Mouse (Mus musculus): ENCODE results near the gene Olfr441. TPM values are rescaled to one million over a fixed set of nuclear protein-coding genes. Genes with fewer than 3 reads are reported as not detected.
"Not testable (repeated sequence)": the region's sequence is repeated elsewhere in the genome, so short reads cannot be mapped to it uniquely, and the experiment has no call there.

The Olfr441 gene
- not detected in 2 replicates for polyA plus RNA-seq (2015; fragmentation: Nextera tagmentation; extraction: Ambion mirVana)

DNA sequence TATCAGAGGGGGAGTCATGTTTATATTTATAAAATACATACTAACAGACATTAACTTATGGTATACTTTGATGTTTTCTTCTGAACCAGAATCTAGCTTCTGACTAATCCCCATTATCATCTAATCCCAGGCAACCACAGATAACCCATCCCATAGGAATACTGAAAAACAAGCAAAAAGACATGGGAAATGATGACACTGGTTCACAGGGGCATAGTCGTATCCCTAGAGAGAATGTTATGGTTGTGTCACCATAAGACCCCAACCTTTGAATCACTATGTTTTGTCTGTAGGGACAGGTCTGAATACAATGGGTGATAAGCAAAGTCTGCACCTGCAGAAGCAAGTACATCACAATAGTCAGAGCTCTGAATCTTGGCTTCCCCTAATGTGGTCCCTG, at the start of gene Olfr441:
Gene Olfr441, plus strand, starts transcription at position 301 of the 400 bp plus-strand sequence.
- not testable (repeated sequence) for H3K36me3 ChIP-seq (replicated peaks); ATAC-seq (replicated peaks); H3K4me2 ChIP-seq; H3K9ac ChIP-seq; H3K4me1 ChIP-seq; H3K27ac ChIP-seq; H3K4me3 ChIP-seq; H3K9me3 ChIP-seq; H3K27me3 ChIP-seq (replicated peaks)
- 94% methylated on average over 1 of the region's 1 CpGs for WGBS

DNA sequence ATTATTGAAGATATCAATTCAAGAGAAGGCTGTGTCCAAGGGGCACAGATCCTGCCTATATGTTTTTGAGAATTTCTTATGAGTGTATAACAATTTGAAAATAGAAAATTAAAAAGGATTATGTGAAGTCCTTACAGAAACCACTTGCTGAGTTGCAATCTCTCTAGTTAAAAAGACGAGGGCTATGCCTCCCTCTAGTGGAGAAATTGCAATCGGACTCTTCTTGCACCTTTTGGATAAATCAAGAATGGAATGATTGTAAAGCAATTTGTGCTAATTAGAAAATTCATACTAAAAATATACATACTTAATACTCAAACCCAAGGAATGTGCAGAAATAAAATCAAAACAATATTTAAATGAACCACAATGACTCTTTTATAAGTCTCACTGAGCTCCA, 27.4 kb upstream of the Olfr441 start:
- Histone ChIP-seq H3K4me1 (no peaks in the 10 kb centered on the region), H3K9me3 (no peaks in the 10 kb centered on the region), H3K4me2 (no peak overlapping the region), H3K27me3 (replicated peaks) (no peaks in the 10 kb centered on the region), H3K4me3 (no peak overlapping the region), H3K9ac (no peak overlapping the region), H3K27ac (no peak overlapping the region), H3K36me3 (replicated peaks) (no peaks in the 10 kb centered on the region)
- 0 out of 2 replicates have a peak, but pooled peaks have one; percentile 50 for ATAC-seq (replicated peaks)
- WGBS, result 11% methylated on average over 2 of the region's 2 CpGs

DNA sequence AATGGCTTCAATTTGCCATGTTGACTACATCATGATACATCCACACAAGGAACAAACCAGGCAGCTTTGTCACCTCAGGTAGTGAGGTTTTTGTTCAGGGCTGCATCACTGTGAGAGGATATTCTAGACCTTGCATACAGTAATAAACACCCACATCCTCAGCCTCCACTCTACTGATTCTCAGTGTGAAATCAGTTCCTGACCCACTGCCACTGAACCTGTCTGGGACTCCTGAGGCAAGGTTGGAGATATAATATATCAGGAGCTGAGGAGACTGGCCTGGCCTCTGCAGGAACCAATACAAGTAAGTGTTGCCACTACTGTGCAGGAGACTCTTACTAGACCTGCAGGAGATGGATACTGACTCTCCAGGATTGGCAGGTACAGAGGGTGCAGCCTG, 24.8 kb upstream of the Olfr441 start:
- H3K27ac ChIP-seq; H3K9ac ChIP-seq; ATAC-seq (replicated peaks); H3K4me3 ChIP-seq; H3K36me3 ChIP-seq (replicated peaks); H3K4me2 ChIP-seq; H3K27me3 ChIP-seq (replicated peaks); H3K4me1 ChIP-seq; H3K9me3 ChIP-seq: not testable (repeated sequence)

DNA sequence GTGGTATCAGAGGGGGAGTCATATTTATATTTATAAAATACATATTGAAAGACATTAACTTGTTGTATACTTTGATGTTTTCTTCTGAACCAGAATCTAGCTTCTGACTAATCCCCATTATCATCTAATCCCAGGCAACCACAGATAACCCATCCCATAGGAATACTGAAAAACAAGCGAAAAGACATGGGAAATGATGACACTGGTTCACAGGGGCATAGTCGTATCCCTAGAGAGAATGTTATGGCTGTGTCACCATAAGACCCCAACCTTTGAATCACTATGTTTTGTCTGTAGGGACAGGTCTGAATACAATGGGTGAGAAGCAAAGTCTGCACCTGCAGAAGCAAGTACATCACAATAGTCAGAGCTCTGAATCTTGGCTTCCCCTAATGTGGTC, 40.1 kb downstream of the Olfr441 start, which contains the start of gene Olfr237-ps1:
Gene Olfr237-ps1, plus strand, starts transcription at position 301 of the 400 bp plus-strand sequence.
- H3K27ac ChIP-seq; ATAC-seq (replicated peaks); H3K9me3 ChIP-seq; H3K9ac ChIP-seq; H3K27me3 ChIP-seq (replicated peaks); H3K4me1 ChIP-seq; H3K4me2 ChIP-seq; H3K4me3 ChIP-seq; H3K36me3 ChIP-seq (replicated peaks): not testable (repeated sequence)
- 88% methylated on average over 2 of the region's 2 CpGs for WGBS

DNA sequence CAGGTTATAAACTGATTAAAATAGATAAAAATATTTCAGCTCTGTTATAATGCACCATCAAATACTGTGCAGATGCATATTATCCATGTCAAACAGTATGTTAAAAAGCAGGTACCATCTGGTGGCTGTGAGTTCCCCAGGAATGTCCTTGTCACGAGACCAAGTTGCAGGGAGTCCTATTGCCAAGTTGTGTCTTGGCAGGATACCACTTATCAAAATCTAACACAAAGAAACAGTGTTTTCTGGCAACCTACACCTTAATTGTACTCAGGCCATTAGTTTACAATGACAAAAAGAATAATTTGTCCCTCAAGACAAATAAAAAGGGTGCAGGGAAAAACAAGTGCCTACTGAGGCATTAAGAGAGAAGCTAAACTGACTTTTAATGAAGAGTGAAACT, 53.3 kb downstream of the Olfr441 start:
- 67% methylated on average over 1 of the region's 1 CpGs for WGBS
- no peak overlapping the region for H3K9ac ChIP-seq
- ATAC-seq (replicated peaks), result no peak
- no peak overlapping the region for H3K27ac ChIP-seq
- H3K36me3 ChIP-seq (replicated peaks), result no peaks in the 10 kb centered on the region
- no peak overlapping the region for H3K4me2 ChIP-seq
- no peak overlapping the region for H3K4me3 ChIP-seq
- H3K27me3 ChIP-seq (replicated peaks), result no peaks in the 10 kb centered on the region
- H3K4me1 ChIP-seq, result no peaks in the 10 kb centered on the region
- no peaks in the 10 kb centered on the region for H3K9me3 ChIP-seq

DNA sequence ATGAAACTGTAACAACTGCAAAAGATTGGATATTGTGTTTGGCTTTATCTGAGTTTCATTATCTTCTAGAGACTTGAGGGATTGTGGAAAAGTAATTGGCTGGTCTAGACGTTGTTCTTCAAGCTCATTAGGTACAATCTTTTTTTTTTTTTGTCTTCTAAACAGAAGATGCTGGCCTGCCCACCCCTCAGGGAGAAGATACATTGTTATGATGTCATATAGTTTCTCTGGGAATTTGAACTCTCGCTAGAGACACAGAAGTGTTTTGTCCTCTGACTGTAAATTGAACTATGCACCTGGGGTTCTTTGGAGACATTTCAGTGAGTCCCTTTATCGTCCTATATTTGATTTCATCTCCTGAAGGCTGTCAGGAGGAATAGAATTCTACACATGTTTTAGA, 56.8 kb downstream of the Olfr441 start, which contains the start of gene Olfr437:
Gene Olfr437, plus strand, starts transcription at position 301 of the 400 bp plus-strand sequence.
- no peak for ATAC-seq (replicated peaks)

DNA sequence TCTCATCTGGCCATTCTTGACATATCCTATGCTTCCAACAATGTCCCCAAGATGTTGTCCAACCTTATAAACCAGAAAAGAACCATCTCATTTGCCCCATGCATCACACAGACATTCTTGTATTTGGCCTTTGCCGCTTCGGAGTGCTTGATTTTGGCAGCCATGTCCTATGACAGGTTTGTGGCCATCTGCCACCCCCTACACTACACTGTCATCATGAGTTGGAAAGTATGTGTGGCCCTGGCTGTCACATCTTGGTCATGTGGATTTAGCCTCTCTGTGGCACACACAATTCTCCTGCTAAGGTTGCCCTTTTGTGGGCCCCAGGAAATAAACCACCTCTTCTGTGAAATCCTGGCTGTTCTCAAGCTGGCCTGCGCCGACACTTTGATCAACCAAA, 61.1 kb downstream of the Olfr441 start:
- Histone ChIP-seq H3K27me3 (replicated peaks) (no peaks in the 10 kb centered on the region), H3K36me3 (replicated peaks) (no peaks in the 10 kb centered on the region), H3K9me3 (no peaks in the 10 kb centered on the region), H3K4me1 (no peaks in the 10 kb centered on the region), H3K4me2 (no peak overlapping the region), H3K27ac (no peak overlapping the region), H3K9ac (no peak overlapping the region), H3K4me3 (no peak overlapping the region)
- no peak for ATAC-seq (replicated peaks)
- WGBS, result 93% methylated on average over 4 of the region's 4 CpGs

More for the DNA sequence above, 56.8 kb downstream of the Olfr441 start, which contains the start of gene Olfr437:
- Histone ChIP-seq H3K9ac (no peak within 1 kb of the TSS), H3K36me3 (replicated peaks) (no peaks in the 10 kb centered on the region), H3K4me1 (no peaks in the 10 kb centered on the region), H3K4me3 (no peak within 1 kb of the TSS), H3K27ac (no peak within 1 kb of the TSS), H3K27me3 (replicated peaks) (no peaks in the 10 kb centered on the region), H3K4me2 (no peak within 1 kb of the TSS), H3K9me3 (no peaks in the 10 kb centered on the region)
- 72% methylated on average over 3 of the region's 3 CpGs for WGBS

Other genes starting within 250 kb of the Olfr441 start
- gene Olfr448, start 215.9 kb upstream of the Olfr441 start, polyA plus RNA-seq (2015; fragmentation: Nextera tagmentation; extraction: Ambion mirVana), result not detected in 2 replicates
- gene Olfr447, start 197.5 kb upstream of the Olfr441 start, polyA plus RNA-seq (2015; fragmentation: Nextera tagmentation; extraction: Ambion mirVana), result not detected in 2 replicates
- gene Olfr446, start 185.0 kb upstream of the Olfr441 start, polyA plus RNA-seq (2015; fragmentation: Nextera tagmentation; extraction: Ambion mirVana), result not detected in 2 replicates
- not detected in 2 replicates for gene Olfr444, start 157.3 kb upstream of the Olfr441 start, polyA plus RNA-seq (2015; fragmentation: Nextera tagmentation; extraction: Ambion mirVana)
- gene Olfr237-ps1, start 40.2 kb downstream of the Olfr441 start, polyA plus RNA-seq (2015; fragmentation: Nextera tagmentation; extraction: Ambion mirVana), result not detected in 2 replicates
- not detected in 2 replicates for gene Olfr437, start 56.9 kb downstream of the Olfr441 start, polyA plus RNA-seq (2015; fragmentation: Nextera tagmentation; extraction: Ambion mirVana)
- gene Olfr13, start 65.8 kb downstream of the Olfr441 start, polyA plus RNA-seq (2015; fragmentation: Nextera tagmentation; extraction: Ambion mirVana), result not detected in 2 replicates
- not detected in 2 replicates for gene Olfr435, start 90.8 kb downstream of the Olfr441 start, polyA plus RNA-seq (2015; fragmentation: Nextera tagmentation; extraction: Ambion mirVana)
- not detected in 2 replicates for gene Olfr434, start 106.7 kb downstream of the Olfr441 start, polyA plus RNA-seq (2015; fragmentation: Nextera tagmentation; extraction: Ambion mirVana)
- gene Olfr47, start 125.2 kb downstream of the Olfr441 start, polyA plus RNA-seq (2015; fragmentation: Nextera tagmentation; extraction: Ambion mirVana), result not detected in 2 replicates
- gene Arhgef5, start 159.2 kb downstream of the Olfr441 start, polyA plus RNA-seq (2015; fragmentation: Nextera tagmentation; extraction: Ambion mirVana), result 2.5 and 3.0 TPM in 2 replicates
- not detected in 2 replicates for gene Nobox, start 203.2 kb downstream of the Olfr441 start, polyA plus RNA-seq (2015; fragmentation: Nextera tagmentation; extraction: Ambion mirVana)

Data from midbrain, embryonic 15.5 days (tissue).